ENCODE assay signal across 8 mouse cellular contexts in the genomic region with DNA sequence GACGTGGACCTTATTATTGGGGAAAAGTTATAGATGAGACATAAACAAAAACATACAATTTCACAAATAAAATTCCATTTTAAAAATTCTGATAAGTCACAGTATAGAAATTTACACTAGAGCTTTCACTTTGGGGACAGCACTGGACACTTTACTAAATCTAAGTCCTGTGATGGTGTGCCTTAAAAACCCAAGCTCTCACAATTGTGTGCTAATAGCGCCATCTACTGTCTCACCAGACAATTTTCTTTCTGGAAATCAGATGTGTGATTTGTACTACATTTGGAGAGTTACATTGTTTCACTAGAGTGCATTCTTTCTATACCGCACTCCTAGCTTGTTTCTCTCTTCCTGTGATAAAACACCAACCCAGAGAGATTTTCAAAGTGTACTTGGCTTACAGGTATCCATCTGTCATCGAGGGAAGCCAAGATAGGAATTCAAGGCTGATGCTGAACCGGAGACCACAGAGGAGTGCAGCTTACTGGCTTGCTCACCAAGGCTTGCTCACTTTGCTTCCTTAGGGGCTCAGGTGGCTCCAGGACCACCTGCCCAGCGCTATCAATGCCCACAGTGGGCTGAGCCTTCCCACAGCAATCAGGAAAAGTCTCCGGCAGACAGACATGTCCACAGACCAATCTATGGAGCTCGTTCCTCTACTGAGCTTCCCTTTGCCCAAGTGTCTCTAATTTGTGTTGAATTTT. TPM values are rescaled to one million over a fixed set of nuclear protein-coding genes. Genes with fewer than 3 reads are reported as not detected.
A peak's percentile ranks its signal among the peaks of the same experiment; 100 is the strongest.
DNase-seq lines count a peak whose midpoint lies in the region; TF ChIP-seq lines count a peak whose summit lies in the region.

No protein-coding gene starts in this region.

- no peak overlapping the region for H3K4me3 ChIP-seq in gastrocnemius, adult 2 months
- no peak overlapping the region for H3K4me3 ChIP-seq in thymus, adult 2 months (ENCODE audit: control insufficient read depth, insufficient read depth, low read length)

- 53% methylated on average over 8 of the region's 8 CpGs for WGBS in thymus, adult 2 months

- no peak for DNase-seq in gastrocnemius, adult 2 months
- no peak for DNase-seq in gastrocnemius, postnatal 10 days
- DNase-seq in thymus, adult 2 months, result peak; percentile 24
- DNase-seq in thymus, postnatal 36 days, result no peak
- DNase-seq in embryo, embryonic 11 days, result peak; percentile 75
- peak; percentile 57 for DNase-seq in lung, postnatal 25 days (ENCODE audit: low spot score)
- no peak for DNase-seq in urinary bladder, adult 2 months (ENCODE audit: low spot score)
- DNase-seq in spleen, adult 18-20 months, result no peak

- no peaks in the 10 kb centered on the region for H3K36me3 ChIP-seq in thymus, adult 2 months (ENCODE audit: control insufficient read depth, insufficient read depth, low read length)

- intact Hi-C loops in gastrocnemius, adult 2 months (cut with DNase I), result loop anchor here (1.0 kb wide), 1 partner anchor 211 kb away; no protein-coding TSS in a partner anchor

- TF ChIP-seq CTCF in gastrocnemius, adult 2 months (IDR thresholded peaks at IDR 0.05), result peak; percentile 87
- no peak for TF ChIP-seq CTCF in thymus, adult 2 months (IDR thresholded peaks at IDR 0.05; ENCODE audit: borderline replicate concordance, control insufficient read depth, extremely low read depth, insufficient read depth, low read length, poor library complexity)

- TF ChIP-seq POLR2A in thymus, adult 2 months (IDR thresholded peaks at IDR 0.05; ENCODE audit: control insufficient read depth, extremely low read depth, insufficient read depth, low read length, poor library complexity), result no peak

- H3K27ac ChIP-seq in gastrocnemius, adult 2 months, result no peak overlapping the region
- H3K27ac ChIP-seq in thymus, adult 2 months (ENCODE audit: control insufficient read depth, insufficient read depth, low read length), result no peak overlapping the region

- H3K4me1 ChIP-seq in thymus, adult 2 months (replicated peaks; ENCODE audit: control insufficient read depth, insufficient read depth, low read length), result no peaks in the 10 kb centered on the region

- H3K27me3 ChIP-seq in thymus, adult 2 months (ENCODE audit: control insufficient read depth, insufficient read depth, low read length), result no peaks in the 10 kb centered on the region

RNA-seq across cellular contexts. Expression of a gene that starts 21.0 kb away (rescaled TPM):
- 10 to 100 TPM; 27.5 to 31.6 TPM for total RNA-seq in gastrocnemius, adult 2 months (2021)
- 10 to 100 TPM; 29.6 to 34.2 TPM for total RNA-seq in gastrocnemius, postnatal 10 days (2021)
- polyA plus RNA-seq in thymus, adult 2 months (2012; rRNA removed), result 25.5 and 29.0 TPM in 2 replicates
- 44.3 and 47.6 TPM in 2 replicates for polyA plus RNA-seq in urinary bladder, adult 2 months (2012; rRNA removed)

RNA-seq across cellular contexts. Expression of a gene that starts 33.3 kb away (rescaled TPM):
- total RNA-seq in gastrocnemius, adult 2 months (2021), result 100 to 1,000 TPM; 123 to 135 TPM
- total RNA-seq in gastrocnemius, postnatal 10 days (2021), result 100 to 1,000 TPM; 128 to 134 TPM
- 1.4 and 2.9 TPM in 2 replicates for polyA plus RNA-seq in thymus, adult 2 months (2012; rRNA removed)
- 20.2 and 33.7 TPM in 2 replicates for polyA plus RNA-seq in urinary bladder, adult 2 months (2012; rRNA removed)

Comparison
In these comparisons a context has a peak if more than half of its experiments do, and no peak if none do; other contexts are left out.
1. DNase-seq: peak in thymus, adult 2 months (single experiment), embryo, embryonic 11 days (single experiment) and lung, postnatal 25 days (single experiment); none in gastrocnemius, adult 2 months (single experiment), gastrocnemius, postnatal 10 days (single experiment), thymus, postnatal 36 days (0 of 2), urinary bladder, adult 2 months (single experiment) and spleen, adult 18-20 months (0 of 2).